Comparison of ENCODE assay signal across 17 mouse cellular contexts in genomic region chr1:164895806-164896205, GRCm38 (mm10). TPM values are rescaled to one million over a fixed set of nuclear protein-coding genes. Genes with fewer than 3 reads are reported as not detected.
DNase-seq lines count a peak whose midpoint lies in the region; ATAC-seq and TF ChIP-seq lines count a peak whose summit lies in the region.
"Had no signal": no experiment of that assay in that cellular context is flagged by ENCODE, and none has a peak within 500 bp of the region (broad histone marks: within the 10 kb centered on the region; RNA-seq: fewer than 3 reads in every experiment).

No protein-coding gene starts in this region.

- H3K9me3 ChIP-seq in kidney, postnatal 0 days (replicated peaks; ENCODE audit: low read length) = no peaks in the 10 kb centered on the region
- H3K9me3 ChIP-seq in intestine, postnatal 0 days (ENCODE audit: control insufficient read depth) = no peaks in the 10 kb centered on the region
- H3K9me3 ChIP-seq: embryonic facial prominence, embryonic 10.5 days; limb, embryonic 12.5 days; megakaryocyte, embryonic 14.5 days had no signal

- no peaks in the 10 kb centered on the region; the same call in 1 of the 2 replicates for H3K4me1 ChIP-seq in kidney, postnatal 0 days (replicated peaks; ENCODE audit: insufficient read depth, low read length)
- H3K4me1 ChIP-seq in intestine, postnatal 0 days (replicated peaks; ENCODE audit: control insufficient read depth, insufficient read depth, low read length) = peaks cover 11% of the 10 kb centered on the region

- TF ChIP-seq CTCF in kidney, postnatal 0 days (IDR thresholded peaks at IDR 0.05; ENCODE audit: low read depth) = peak; percentile 39; the same call in 1 of the 2 replicates
- TF ChIP-seq CTCF in intestine, postnatal 0 days (IDR thresholded peaks at IDR 0.05; ENCODE audit: low read depth) = peak; percentile 14; the same call in 1 of the 2 replicates

- H3K36me3 ChIP-seq in kidney, postnatal 0 days (ENCODE audit: insufficient read depth, low read length) = no peaks in the 10 kb centered on the region
- no peaks in the 10 kb centered on the region for H3K36me3 ChIP-seq in intestine, postnatal 0 days (ENCODE audit: control insufficient read depth, insufficient read depth)
- H3K36me3 ChIP-seq: embryonic facial prominence, embryonic 10.5 days; limb, embryonic 12.5 days had no signal

- no peak overlapping the region for H3K9ac ChIP-seq in kidney, postnatal 0 days (ENCODE audit: low read depth, low read length)
- H3K9ac ChIP-seq in intestine, postnatal 0 days (ENCODE audit: low read depth, low read length) = no peak overlapping the region
- H3K9ac ChIP-seq: limb, embryonic 12.5 days; liver, postnatal 0 days had no signal

- no peak overlapping the region for H3K4me3 ChIP-seq in kidney, postnatal 0 days (replicated peaks; ENCODE audit: low read depth, low read length)
- no peak overlapping the region for H3K4me3 ChIP-seq in intestine, postnatal 0 days (ENCODE audit: low read depth, low read length)
- H3K4me3 ChIP-seq: embryonic facial prominence, embryonic 10.5 days; limb, embryonic 12.5 days; megakaryocyte, embryonic 14.5 days had no signal

- H3K4me2 ChIP-seq in kidney, postnatal 0 days (ENCODE audit: low read length) = no peak overlapping the region
- H3K4me2 ChIP-seq in intestine, postnatal 0 days (replicated peaks; ENCODE audit: low read depth) = peak overlapping the region; percentile 41
- H3K4me2 ChIP-seq: limb, embryonic 12.5 days had no signal

- WGBS in kidney, postnatal 0 days = 57% methylated on average over 2 of the region's 2 CpGs
- 43% methylated on average over 2 of the region's 2 CpGs for WGBS in intestine, postnatal 0 days

- no peaks in the 10 kb centered on the region for H3K27me3 ChIP-seq in kidney, postnatal 0 days (ENCODE audit: insufficient read depth, low read length)
- H3K27me3 ChIP-seq in intestine, postnatal 0 days (replicated peaks; ENCODE audit: control insufficient read depth, insufficient read depth, low read length) = no peaks in the 10 kb centered on the region

- H3K27ac ChIP-seq in kidney, postnatal 0 days = no peak overlapping the region
- no peak overlapping the region for H3K27ac ChIP-seq in intestine, postnatal 0 days (ENCODE audit: low read depth, low read length)
- H3K27ac ChIP-seq: embryonic facial prominence, embryonic 10.5 days; limb, embryonic 12.5 days had no signal

- DNase-seq in cerebellum, adult 9-11 months = peak; percentile 8
- no peak for DNase-seq in kidney, postnatal 0 days (ENCODE audit: low spot score)
- DNase-seq in kidney, adult 18-20 months = no peak
- peak; percentile 18 for DNase-seq in ZHBTc4 (ENCODE audit: low read depth, low spot score)
- no peak for DNase-seq in cerebellum, adult 11-12 months
- DNase-seq: liver, postnatal 0 days had no signal

- ATAC-seq in cerebellum, adult (ENCODE audit: insufficient number of reproducible peaks, low FRiP score, low TSS enrichment) = no peak
- ATAC-seq in kidney, postnatal 0 days (replicated peaks; ENCODE audit: low FRiP score, low read depth) = no peak
- ATAC-seq in intestine, postnatal 0 days = no peak; the same call in 1 of the 2 replicates
- ATAC-seq in monocyte, adult 5-6 weeks (replicated peaks; ENCODE audit: insufficient number of reproducible peaks, low FRiP score, low TSS enrichment, poor library complexity, severe bottlenecking) = no peak
- ATAC-seq: inflammation-experienced regulatory T-cells, adult 6 months; liver, postnatal 0 days had no signal

RNA-seq across cellular contexts. Expression of gene Xcl1, which starts 39.5 kb away (rescaled TPM):
- not detected in 2 replicates for polyA plus RNA-seq in kidney, postnatal 0 days (2015; fragmentation: Nextera tagmentation; extraction: Ambion mirVana)
- polyA plus RNA-seq in intestine, postnatal 0 days (2015; fragmentation: Nextera tagmentation; extraction: Ambion mirVana) = 0.31 TPM in 1 of 2 replicates, not detected in the other
- 80.5 to 188 TPM (median 81.5 TPM) in 3 replicates for total RNA-seq in monocyte, adult 5-6 weeks (2017)
- total RNA-seq: gastrocnemius, postnatal 10 days; layer of hippocampus, postnatal 14 days had no signal
- polyA plus RNA-seq: embryonic facial prominence, embryonic 10.5 days; forebrain, embryonic 11.5 days; limb, embryonic 12.5 days; stomach, embryonic 16.5 days had no signal

Comparison
In these comparisons a context has a peak if more than half of its experiments do, and no peak if none do; other contexts are left out.
1. DNase-seq: peak in cerebellum, adult 9-11 months (single experiment) and ZHBTc4 (single experiment); none in kidney, postnatal 0 days (single experiment), kidney, adult 18-20 months (single experiment) and cerebellum, adult 11-12 months (single experiment).